Mouse (Mus musculus): Measurements from ENCODE around the gene Hddc3. TPM values are rescaled to one million over a fixed set of nuclear protein-coding genes. Genes with fewer than 3 reads are reported as not detected.
A peak's percentile ranks its signal among the peaks of the same experiment; 100 is the strongest.

Gene Hddc3
- polyA plus RNA-seq, 1 experiment, result 84.0 TPM

DNA sequence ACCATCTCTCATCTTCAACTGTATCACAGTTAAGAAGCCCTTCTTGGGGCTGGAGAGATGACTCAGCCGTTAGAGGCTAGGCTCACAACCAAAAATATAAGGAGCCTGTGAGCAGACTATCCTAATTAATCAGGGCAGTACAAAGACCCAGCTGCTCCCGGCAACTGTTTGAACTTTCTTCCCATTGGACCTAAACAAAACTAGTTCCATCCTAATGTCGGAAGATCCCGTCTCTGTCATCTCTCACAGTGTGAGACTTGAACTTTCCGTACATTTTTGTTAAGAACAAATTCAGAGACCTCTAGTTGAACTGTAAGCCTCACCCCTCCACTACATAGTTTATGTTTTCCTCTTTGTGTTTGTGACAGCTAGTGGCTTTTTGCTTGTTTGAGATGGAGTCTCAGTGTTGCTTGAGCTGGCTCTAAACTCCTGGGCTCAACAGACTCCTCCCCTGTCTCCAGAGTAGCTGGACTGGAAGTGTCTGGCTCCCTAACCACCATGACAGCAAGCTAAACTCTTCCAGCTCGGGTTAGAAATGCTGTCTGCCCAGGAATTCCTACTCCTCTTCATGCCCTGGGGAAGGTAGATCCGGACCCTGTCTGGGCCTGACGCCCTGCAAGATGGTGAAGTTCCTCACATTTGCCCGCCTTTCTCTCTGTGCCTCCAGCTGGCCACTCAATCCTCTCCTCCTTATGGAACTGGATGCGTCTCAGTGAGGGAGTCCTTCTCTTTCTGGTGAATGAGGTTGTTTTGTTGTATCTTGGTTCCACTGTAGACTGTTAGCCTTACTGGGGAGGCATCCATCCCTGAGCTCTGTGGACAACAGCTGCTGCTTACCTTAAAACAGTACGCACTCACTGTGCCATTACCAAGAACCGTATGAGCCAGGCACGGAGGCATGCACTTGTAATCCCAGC lies 5.0 kb downstream of the Hddc3 start:
- no peak for TF ChIP-seq GATA1 (IDR thresholded peaks at IDR 0.05; ENCODE audit: low read length)

- TF ChIP-seq GATA1 (IDR thresholded peaks at IDR 0.05; ENCODE audit: low read length), result no peak
These were observed 7.9 kb downstream of the Hddc3 start for GRCm38 (mm10) chr7:80350808-80351207.

- no peak for TF ChIP-seq GATA1 (IDR thresholded peaks at IDR 0.05; ENCODE audit: low read length)
These were observed 10.0 kb downstream of the Hddc3 start for GRCm38 (mm10) chr7:80352920-80353319.

- no peak for TF ChIP-seq GATA1 (IDR thresholded peaks at IDR 0.05; ENCODE audit: low read length)
These were observed 13.4 kb downstream of the Hddc3 start for GRCm38 (mm10) chr7:80356351-80356750.

GRCm38 (mm10) chr7:80357156-80357555 lies 14.3 kb downstream of the Hddc3 start:
- no peak for TF ChIP-seq GATA1 (IDR thresholded peaks at IDR 0.05; ENCODE audit: low read length)

DNA sequence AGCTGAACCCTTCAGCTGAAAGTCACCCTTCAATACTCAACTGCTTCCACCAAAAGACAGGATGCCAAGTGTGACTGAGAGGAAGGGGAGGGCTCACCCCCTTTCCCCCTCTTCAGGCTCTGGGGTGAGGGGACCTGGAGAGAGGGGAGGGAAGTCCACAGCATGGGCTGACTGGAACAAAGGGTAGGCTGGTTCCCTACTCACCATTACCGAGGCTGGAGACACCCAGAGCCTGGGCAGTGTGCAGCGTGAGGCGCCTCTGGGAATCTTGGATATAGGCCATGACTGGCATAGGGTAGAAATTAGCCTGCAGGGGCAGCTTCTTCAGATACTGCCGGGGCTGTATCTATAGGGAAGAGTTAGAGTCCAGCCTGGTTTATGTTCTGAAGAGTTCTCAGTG lies 15.1 kb downstream of the Hddc3 start:
- TF ChIP-seq GATA1 (IDR thresholded peaks at IDR 0.05; ENCODE audit: low read length), result no peak

GRCm38 (mm10) chr7:80360435-80360834 lies 17.5 kb downstream of the Hddc3 start:
- no peak for TF ChIP-seq GATA1 (IDR thresholded peaks at IDR 0.05; ENCODE audit: low read length)

GRCm38 (mm10) chr7:80365759-80366158 lies 22.9 kb downstream of the Hddc3 start:
- no peak for TF ChIP-seq GATA1 (IDR thresholded peaks at IDR 0.05; ENCODE audit: low read length)

DNA sequence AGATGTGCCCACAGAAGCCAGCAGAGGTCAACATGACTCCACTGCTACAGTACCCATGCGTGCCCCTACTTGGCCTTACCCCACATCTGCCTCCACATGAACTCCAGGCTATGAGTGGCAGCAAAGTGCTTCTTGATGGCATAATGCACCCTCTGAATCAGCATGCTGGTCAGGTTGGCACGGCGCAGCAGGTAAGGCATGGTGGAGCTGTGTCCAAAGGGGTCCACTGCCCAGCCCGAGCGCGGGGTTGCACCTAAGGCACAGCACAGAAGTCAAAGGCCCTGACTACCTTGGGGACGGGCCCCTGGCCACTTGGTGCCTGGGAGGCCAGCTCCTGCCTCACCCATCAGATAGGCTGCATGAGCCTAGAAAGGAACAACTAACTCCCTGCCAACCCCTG lies 24.3 kb downstream of the Hddc3 start:
- TF ChIP-seq GATA1 (IDR thresholded peaks at IDR 0.05; ENCODE audit: low read length), result no peak

- TF ChIP-seq GATA1 (IDR thresholded peaks at IDR 0.05; ENCODE audit: low read length), result no peak
These were observed 25.1 kb downstream of the Hddc3 start for GRCm38 (mm10) chr7:80368009-80368408.

DNA sequence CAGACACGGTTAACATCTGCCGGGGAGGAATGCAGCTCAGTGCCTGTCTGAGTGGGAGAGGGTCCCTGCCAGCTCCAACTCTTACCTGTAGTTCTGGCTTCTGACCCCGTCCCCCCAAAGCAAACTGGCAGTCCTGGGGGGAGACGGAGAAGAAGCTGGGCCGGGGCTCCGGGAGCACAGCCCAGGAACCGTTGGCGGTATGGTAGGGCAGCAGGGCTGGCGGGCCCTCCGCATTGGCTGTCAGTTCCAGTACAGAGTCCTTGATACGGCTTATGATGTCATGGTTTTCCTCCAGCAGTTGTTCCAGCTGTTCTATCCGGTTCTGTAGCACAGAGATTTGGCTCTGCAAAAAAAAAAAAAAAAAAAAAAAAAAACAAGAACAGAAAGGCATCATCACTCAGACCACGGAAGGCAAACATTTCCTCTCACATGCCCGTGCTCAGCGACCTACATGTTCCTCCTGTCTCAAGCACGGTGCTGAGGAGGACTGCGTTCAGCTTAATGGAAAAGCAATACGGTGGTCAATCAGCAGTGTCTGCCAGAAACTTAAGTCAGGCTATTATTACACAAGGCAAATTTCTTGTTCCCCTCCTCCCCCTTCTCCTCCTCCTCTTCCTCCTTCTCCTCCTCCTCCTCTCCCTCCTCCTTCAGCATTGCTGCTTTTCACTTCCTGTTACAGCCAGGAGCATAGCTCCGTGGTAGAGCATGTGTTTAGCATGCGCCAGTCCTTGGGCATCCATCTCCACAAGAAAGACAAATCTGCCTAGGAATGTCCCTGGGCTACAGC lies 25.9 kb downstream of the Hddc3 start:
- TF ChIP-seq GATA1 (IDR thresholded peaks at IDR 0.05; ENCODE audit: low read length), result no peak

GRCm38 (mm10) chr7:80369461-80369860 lies 26.6 kb downstream of the Hddc3 start:
- no peak for TF ChIP-seq GATA1 (IDR thresholded peaks at IDR 0.05; ENCODE audit: low read length)

DNA sequence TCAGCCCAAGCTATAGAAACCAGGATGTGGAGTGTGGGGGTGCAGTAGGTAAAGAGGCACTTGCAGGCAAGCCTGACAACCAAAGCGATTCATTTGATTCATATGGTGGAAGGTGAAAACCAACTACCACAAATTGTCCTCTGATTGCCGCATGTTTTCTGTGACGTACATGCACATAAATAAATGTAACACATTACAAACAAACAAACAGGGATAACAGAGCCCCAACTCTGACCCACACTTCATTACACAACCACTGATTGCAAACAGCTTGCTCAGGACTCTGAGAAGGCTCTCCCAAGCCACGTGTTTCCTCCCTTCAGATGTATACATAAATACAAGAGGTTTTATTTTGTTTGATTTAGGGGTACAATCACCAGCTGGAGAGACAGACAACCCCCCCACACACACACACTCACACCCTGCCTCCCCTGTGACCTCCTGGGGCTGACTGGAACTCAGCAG lies 27.1 kb downstream of the Hddc3 start:
- TF ChIP-seq GATA1 (IDR thresholded peaks at IDR 0.05; ENCODE audit: low read length), result no peak

GRCm38 (mm10) chr7:80370649-80371040 lies 27.7 kb downstream of the Hddc3 start:
- no peak for TF ChIP-seq GATA1 (IDR thresholded peaks at IDR 0.05; ENCODE audit: low read length)

DNA sequence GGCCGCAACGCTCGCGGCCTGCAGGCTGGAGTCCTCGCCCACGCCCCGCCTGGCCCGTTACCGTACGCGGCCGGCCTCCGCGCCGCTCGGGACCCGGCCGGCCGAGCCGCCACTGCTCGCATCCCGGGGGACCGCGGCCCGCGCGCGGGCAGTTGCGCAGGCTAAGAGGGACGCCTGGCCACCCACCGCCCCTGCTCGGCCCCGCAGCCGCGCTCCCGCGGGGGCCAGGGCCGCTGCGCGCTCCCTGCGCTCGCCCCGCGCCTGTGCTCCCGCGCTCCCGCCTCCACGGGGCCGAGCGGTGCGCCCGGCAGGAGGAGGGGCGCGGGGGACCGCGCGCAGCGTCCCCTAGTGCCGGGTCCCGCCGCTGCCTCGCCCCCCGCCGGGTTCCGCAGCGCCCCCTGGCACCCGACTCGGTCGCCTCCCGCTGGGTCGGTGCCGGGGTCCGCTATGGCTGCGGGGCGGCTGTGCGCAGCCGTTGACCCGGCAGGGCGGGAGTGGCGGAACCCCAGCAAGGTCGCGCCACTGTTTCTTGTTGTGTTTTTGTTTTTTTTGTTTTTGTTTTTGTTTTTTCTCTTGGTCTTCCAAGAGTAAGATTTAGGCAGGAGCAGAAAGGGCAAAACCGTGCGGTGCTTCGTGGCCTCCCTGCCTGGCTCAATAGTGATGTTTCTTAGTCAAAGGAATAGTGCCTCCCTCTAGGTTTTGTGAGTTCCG lies 28.3 kb downstream of the Hddc3 start, which contains the start of gene Man2a2:
Gene Man2a2 (minus strand): TSS at position 335 of the 711 bp plus-strand sequence.
- no peak for TF ChIP-seq GATA1 (IDR thresholded peaks at IDR 0.05; ENCODE audit: low read length)

DNA sequence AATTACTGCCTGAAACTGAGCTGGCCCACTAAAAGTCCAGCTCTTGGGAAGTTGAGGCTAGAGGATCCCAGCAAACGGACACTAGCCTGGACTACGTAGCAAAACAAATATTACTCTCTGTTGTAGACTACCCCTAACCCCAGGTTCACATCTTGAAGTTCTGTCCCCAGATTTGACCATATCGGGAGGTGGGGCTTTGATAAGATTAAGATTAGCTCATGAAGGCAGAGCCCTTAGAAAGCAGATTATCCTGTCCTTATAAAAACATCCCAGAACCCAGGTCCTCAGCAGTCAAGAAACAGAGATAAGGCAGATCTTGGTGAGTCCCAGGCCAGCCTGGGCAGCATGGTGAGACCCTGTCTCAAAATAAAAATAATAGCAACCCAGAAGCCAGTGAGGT lies 29.3 kb downstream of the Hddc3 start:
- peak; percentile 13 for TF ChIP-seq GATA1 (IDR thresholded peaks at IDR 0.05; ENCODE audit: low read length)
